Mouse (Mus musculus): ENCODE measurements around the gene Gm5447. TPM values are rescaled to one million over a fixed set of nuclear protein-coding genes. Genes with fewer than 3 reads are reported as not detected.

Gene Gm5447
- polyA plus RNA-seq, 1 experiment from 2014 or later = 0.15 TPM

- no peaks in the 10 kb centered on the region for H3K27me3 ChIP-seq (ENCODE audit: control insufficient read depth, insufficient read depth, low read length)
- no peak overlapping the region for H3K9ac ChIP-seq (replicated peaks; ENCODE audit: low read length)
- no peaks in the 10 kb centered on the region for H3K36me3 ChIP-seq (replicated peaks; ENCODE audit: control insufficient read depth, insufficient read depth, low read depth, low read length)
- no peak overlapping the region for H3K27ac ChIP-seq (replicated peaks; ENCODE audit: low read depth, low read length)
- no peak overlapping the region for H3K4me2 ChIP-seq (ENCODE audit: low read depth, low read length)
- no peak overlapping the region for H3K4me3 ChIP-seq (ENCODE audit: low read depth, low read length)
- H3K9me3 ChIP-seq (replicated peaks; ENCODE audit: control insufficient read depth, low read length) = no peaks in the 10 kb centered on the region
- ATAC-seq (replicated peaks; ENCODE audit: insufficient number of reproducible peaks, low FRiP score, low TSS enrichment, low read depth) (no peak), DNase-seq (ENCODE audit: low spot score) (no peak)
- 91% methylated on average over 9 of the region's 9 CpGs for WGBS
- H3K4me1 ChIP-seq (ENCODE audit: control insufficient read depth, insufficient read depth, low read length) = no peaks in the 10 kb centered on the region
These were observed 24.8 kb upstream of the Gm5447 start for GRCm38 (mm10) chr13:30949181-30949580.

GRCm38 (mm10) chr13:30952044-30952443, 22.0 kb upstream of the Gm5447 start:
- WGBS = 92% methylated on average over 2 of the region's 2 CpGs
- Histone ChIP-seq H3K9me3 (replicated peaks; ENCODE audit: control insufficient read depth, low read length) (no peaks in the 10 kb centered on the region), H3K36me3 (replicated peaks; ENCODE audit: control insufficient read depth, insufficient read depth, low read depth, low read length) (no peaks in the 10 kb centered on the region), H3K4me2 (ENCODE audit: low read depth, low read length) (no peak overlapping the region), H3K4me1 (ENCODE audit: control insufficient read depth, insufficient read depth, low read length) (no peaks in the 10 kb centered on the region), H3K4me3 (ENCODE audit: low read depth, low read length) (no peak overlapping the region), H3K27me3 (ENCODE audit: control insufficient read depth, insufficient read depth, low read length) (no peaks in the 10 kb centered on the region), H3K9ac (replicated peaks; ENCODE audit: low read length) (no peak overlapping the region), H3K27ac (replicated peaks; ENCODE audit: low read depth, low read length) (no peak overlapping the region)
- DNase-seq (ENCODE audit: low spot score) = no peak
- no peak for ATAC-seq (replicated peaks; ENCODE audit: insufficient number of reproducible peaks, low FRiP score, low TSS enrichment, low read depth)

GRCm38 (mm10) chr13:30953580-30953979, 20.4 kb upstream of the Gm5447 start:
- 67% methylated on average over 1 of the region's 1 CpGs for WGBS
- ATAC-seq (replicated peaks; ENCODE audit: insufficient number of reproducible peaks, low FRiP score, low TSS enrichment, low read depth) = no peak
- H3K4me2 ChIP-seq (ENCODE audit: low read depth, low read length) = no peak overlapping the region
- no peak overlapping the region for H3K4me3 ChIP-seq (ENCODE audit: low read depth, low read length)
- no peak for DNase-seq (ENCODE audit: low spot score)
- no peak overlapping the region for H3K9ac ChIP-seq (replicated peaks; ENCODE audit: low read length)
- H3K27ac ChIP-seq (replicated peaks; ENCODE audit: low read depth, low read length) = no peak overlapping the region
- no peaks in the 10 kb centered on the region for H3K4me1 ChIP-seq (ENCODE audit: control insufficient read depth, insufficient read depth, low read length)
- H3K36me3 ChIP-seq (replicated peaks; ENCODE audit: control insufficient read depth, insufficient read depth, low read depth, low read length) = no peaks in the 10 kb centered on the region
- no peaks in the 10 kb centered on the region for H3K27me3 ChIP-seq (ENCODE audit: control insufficient read depth, insufficient read depth, low read length)
- no peaks in the 10 kb centered on the region for H3K9me3 ChIP-seq (replicated peaks; ENCODE audit: control insufficient read depth, low read length)

GRCm38 (mm10) chr13:30960714-30961113, 13.3 kb upstream of the Gm5447 start:
- Histone ChIP-seq H3K36me3 (replicated peaks; ENCODE audit: control insufficient read depth, insufficient read depth, low read depth, low read length) (no peaks in the 10 kb centered on the region), H3K9me3 (replicated peaks; ENCODE audit: control insufficient read depth, low read length) (no peaks in the 10 kb centered on the region), H3K4me3 (ENCODE audit: low read depth, low read length) (no peak overlapping the region), H3K27me3 (ENCODE audit: control insufficient read depth, insufficient read depth, low read length) (no peaks in the 10 kb centered on the region), H3K4me1 (ENCODE audit: control insufficient read depth, insufficient read depth, low read length) (no peaks in the 10 kb centered on the region), H3K4me2 (ENCODE audit: low read depth, low read length) (no peak overlapping the region), H3K27ac (replicated peaks; ENCODE audit: low read depth, low read length) (no peak overlapping the region), H3K9ac (replicated peaks; ENCODE audit: low read length) (no peak overlapping the region)
- DNase-seq (ENCODE audit: low spot score) = no peak
- 86% methylated on average over 2 of the region's 2 CpGs for WGBS
- ATAC-seq (replicated peaks; ENCODE audit: insufficient number of reproducible peaks, low FRiP score, low TSS enrichment, low read depth) = no peak

GRCm38 (mm10) chr13:30961932-30962331, 12.1 kb upstream of the Gm5447 start:
- ATAC-seq (replicated peaks; ENCODE audit: insufficient number of reproducible peaks, low FRiP score, low TSS enrichment, low read depth) (no peak), DNase-seq (ENCODE audit: low spot score) (no peak)
- no peak overlapping the region for H3K4me2 ChIP-seq (ENCODE audit: low read depth, low read length)
- H3K4me1 ChIP-seq (ENCODE audit: control insufficient read depth, insufficient read depth, low read length) = no peaks in the 10 kb centered on the region; the same call in 1 of the 2 replicates
- H3K36me3 ChIP-seq (replicated peaks; ENCODE audit: control insufficient read depth, insufficient read depth, low read depth, low read length) = no peaks in the 10 kb centered on the region
- no peaks in the 10 kb centered on the region for H3K27me3 ChIP-seq (ENCODE audit: control insufficient read depth, insufficient read depth, low read length)
- WGBS = 55% methylated on average over 2 of the region's 2 CpGs
- no peaks in the 10 kb centered on the region for H3K9me3 ChIP-seq (replicated peaks; ENCODE audit: control insufficient read depth, low read length)
- H3K27ac ChIP-seq (replicated peaks; ENCODE audit: low read depth, low read length) = no peak overlapping the region
- no peak overlapping the region for H3K4me3 ChIP-seq (ENCODE audit: low read depth, low read length)
- H3K9ac ChIP-seq (replicated peaks; ENCODE audit: low read length) = no peak overlapping the region

- peaks cover 3% of the 10 kb centered on the region; the same call in 1 of the 2 replicates for H3K4me1 ChIP-seq (ENCODE audit: control insufficient read depth, insufficient read depth, low read length)
- DNase-seq (ENCODE audit: low spot score) (peak; percentile 75), ATAC-seq (replicated peaks; ENCODE audit: insufficient number of reproducible peaks, low FRiP score, low TSS enrichment, low read depth) (peak; percentile 82)
- no peaks in the 10 kb centered on the region for H3K9me3 ChIP-seq (replicated peaks; ENCODE audit: control insufficient read depth, low read length)
- H3K36me3 ChIP-seq (replicated peaks; ENCODE audit: control insufficient read depth, insufficient read depth, low read depth, low read length) = no peaks in the 10 kb centered on the region
- peak overlapping the region; percentile 27 for H3K4me2 ChIP-seq (ENCODE audit: low read depth, low read length)
- 0 out of 2 replicates have a peak overlapping the region, but pooled peaks have one; percentile 6 for H3K9ac ChIP-seq (replicated peaks; ENCODE audit: low read length)
- WGBS = 5% methylated on average over 10 of the region's 10 CpGs
- H3K27ac ChIP-seq (replicated peaks; ENCODE audit: low read depth, low read length) = peak overlapping the region; percentile 20; the same call in 1 of the 2 replicates
- no peak overlapping the region for H3K4me3 ChIP-seq (ENCODE audit: low read depth, low read length)
- H3K27me3 ChIP-seq (ENCODE audit: control insufficient read depth, insufficient read depth, low read length) = no peaks in the 10 kb centered on the region
These were observed 7.5 kb upstream of the Gm5447 start for GRCm38 (mm10) chr13:30966507-30966911.

GRCm38 (mm10) chr13:30968311-30968710, 5.7 kb upstream of the Gm5447 start:
- 68% methylated on average over 4 of the region's 4 CpGs for WGBS
- H3K4me2 ChIP-seq (ENCODE audit: low read depth, low read length) = no peak overlapping the region
- H3K4me1 ChIP-seq (ENCODE audit: control insufficient read depth, insufficient read depth, low read length) = peaks cover 3% of the 10 kb centered on the region; the same call in 1 of the 2 replicates
- no peak overlapping the region for H3K9ac ChIP-seq (replicated peaks; ENCODE audit: low read length)
- ATAC-seq (replicated peaks; ENCODE audit: insufficient number of reproducible peaks, low FRiP score, low TSS enrichment, low read depth) (no peak), DNase-seq (ENCODE audit: low spot score) (no peak)
- H3K27ac ChIP-seq (replicated peaks; ENCODE audit: low read depth, low read length) = no peak overlapping the region
- no peaks in the 10 kb centered on the region for H3K36me3 ChIP-seq (replicated peaks; ENCODE audit: control insufficient read depth, insufficient read depth, low read depth, low read length)
- H3K27me3 ChIP-seq (ENCODE audit: control insufficient read depth, insufficient read depth, low read length) = no peaks in the 10 kb centered on the region
- H3K9me3 ChIP-seq (replicated peaks; ENCODE audit: control insufficient read depth, low read length) = no peaks in the 10 kb centered on the region
- H3K4me3 ChIP-seq (ENCODE audit: low read depth, low read length) = no peak overlapping the region

GRCm38 (mm10) chr13:30971047-30971446, 3.0 kb upstream of the Gm5447 start:
- Histone ChIP-seq H3K27ac (replicated peaks; ENCODE audit: low read depth, low read length) (no peak overlapping the region), H3K4me1 (ENCODE audit: control insufficient read depth, insufficient read depth, low read length) (peaks cover 3% of the 10 kb centered on the region; the same call in 1 of the 2 replicates), H3K27me3 (ENCODE audit: control insufficient read depth, insufficient read depth, low read length) (no peaks in the 10 kb centered on the region), H3K36me3 (replicated peaks; ENCODE audit: control insufficient read depth, insufficient read depth, low read depth, low read length) (no peaks in the 10 kb centered on the region), H3K4me2 (ENCODE audit: low read depth, low read length) (no peak overlapping the region), H3K9ac (replicated peaks; ENCODE audit: low read length) (no peak overlapping the region), H3K9me3 (replicated peaks; ENCODE audit: control insufficient read depth, low read length) (no peaks in the 10 kb centered on the region), H3K4me3 (ENCODE audit: low read depth, low read length) (no peak overlapping the region)
- 89% methylated on average over 3 of the region's 3 CpGs for WGBS
- ATAC-seq (replicated peaks; ENCODE audit: insufficient number of reproducible peaks, low FRiP score, low TSS enrichment, low read depth) = no peak
- no peak for DNase-seq (ENCODE audit: low spot score)

Data from embryonic facial prominence, embryonic 11.5 days (tissue).